Mouse (Mus musculus) frontal cortex, adult 2 months (tissue): ENCODE measurements around the gene Gpn2. TPM values are rescaled to one million over a fixed set of nuclear protein-coding genes. Genes with fewer than 3 reads are reported as not detected.

Source experiments
- DNase-seq, 2 experiments: peaks; one replicate each; pipeline ENCODE4 v3.0.0; 2022; ENCODE audit warnings: low spot score in 1 of 2; ENCODE audit errors: extremely low spot score in 1 of 2
- polyA plus RNA-seq: library from polyadenylated mRNA; depleted of rRNA; stranded (reverse); fragments of >200 nt; gene quantifications from 2 replicates; pipeline ENCODE4 v1.2.3, GENCODE M21; 2012; rRNA removed

Gene Gpn2
- polyA plus RNA-seq, result 18.9 and 22.4 TPM in 2 replicates

DNA sequence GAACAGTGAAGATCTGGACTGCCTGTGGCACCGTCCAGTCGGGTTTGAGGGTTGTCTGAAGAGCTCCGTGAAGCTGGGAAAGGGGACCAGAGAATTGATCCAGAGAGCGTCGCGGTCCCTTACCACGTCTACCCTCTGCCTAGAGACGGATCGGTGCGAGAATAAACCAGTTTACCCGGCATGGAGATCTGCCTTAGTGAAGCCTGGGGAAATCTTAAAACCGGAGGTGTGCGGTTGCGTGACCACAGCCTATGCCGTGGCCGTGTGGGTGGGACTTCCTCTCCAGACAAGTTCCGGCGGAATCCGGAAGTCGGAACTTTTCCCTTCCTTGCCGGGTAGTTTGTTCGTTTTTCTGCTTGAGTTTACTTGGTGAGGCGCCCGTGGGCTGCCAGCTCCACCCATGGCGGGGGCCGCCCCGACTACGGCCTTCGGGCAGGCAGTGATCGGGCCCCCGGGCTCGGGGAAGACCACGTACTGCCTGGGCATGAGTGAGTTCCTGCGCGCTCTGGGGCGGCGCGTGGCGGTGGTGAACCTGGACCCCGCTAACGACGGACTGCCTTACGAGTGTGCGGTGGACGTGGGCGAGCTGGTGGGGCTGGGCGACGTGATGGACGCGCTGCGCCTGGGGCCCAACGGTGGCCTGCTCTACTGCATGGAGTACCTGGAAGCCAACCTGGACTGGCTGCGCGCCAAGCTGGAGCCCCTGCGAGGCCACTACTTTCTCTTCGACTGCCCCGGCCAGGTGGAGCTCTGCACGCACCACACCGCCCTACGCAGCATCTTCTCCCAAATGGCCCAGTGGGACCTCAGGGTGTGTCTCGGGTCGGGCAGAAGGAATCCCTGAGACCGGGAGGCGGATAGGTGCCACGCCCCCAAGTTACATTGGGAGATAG, at the start of gene Gpn2:
Gene Gpn2 (plus strand): TSS at position 304 of the 893 bp plus-strand sequence.
- DNase-seq, result peak; percentile 64 to 89

DNA sequence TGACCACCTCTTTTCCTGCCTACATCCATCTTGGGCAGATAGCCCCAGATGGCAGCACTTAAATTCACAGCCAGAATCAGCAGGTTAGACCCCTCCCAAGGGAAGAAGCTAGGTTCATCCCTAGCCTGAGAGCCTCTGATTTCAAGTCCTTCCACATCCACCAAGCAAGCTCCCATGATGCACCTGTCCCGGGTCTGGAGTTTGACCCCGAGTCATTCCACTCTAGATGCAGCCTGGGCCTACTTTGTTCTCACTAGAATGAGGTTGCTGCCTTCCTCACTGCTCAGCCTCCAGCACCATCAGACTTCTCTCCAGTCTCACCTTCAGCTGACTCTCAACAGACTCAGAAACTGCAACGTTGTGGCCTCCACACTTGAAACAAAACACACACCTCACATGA, 48.1 kb upstream of the Gpn2 start:
- no peak for DNase-seq

GRCm38 (mm10) chr4:133536652-133537051, 47.5 kb upstream of the Gpn2 start:
- no peak for DNase-seq

DNA sequence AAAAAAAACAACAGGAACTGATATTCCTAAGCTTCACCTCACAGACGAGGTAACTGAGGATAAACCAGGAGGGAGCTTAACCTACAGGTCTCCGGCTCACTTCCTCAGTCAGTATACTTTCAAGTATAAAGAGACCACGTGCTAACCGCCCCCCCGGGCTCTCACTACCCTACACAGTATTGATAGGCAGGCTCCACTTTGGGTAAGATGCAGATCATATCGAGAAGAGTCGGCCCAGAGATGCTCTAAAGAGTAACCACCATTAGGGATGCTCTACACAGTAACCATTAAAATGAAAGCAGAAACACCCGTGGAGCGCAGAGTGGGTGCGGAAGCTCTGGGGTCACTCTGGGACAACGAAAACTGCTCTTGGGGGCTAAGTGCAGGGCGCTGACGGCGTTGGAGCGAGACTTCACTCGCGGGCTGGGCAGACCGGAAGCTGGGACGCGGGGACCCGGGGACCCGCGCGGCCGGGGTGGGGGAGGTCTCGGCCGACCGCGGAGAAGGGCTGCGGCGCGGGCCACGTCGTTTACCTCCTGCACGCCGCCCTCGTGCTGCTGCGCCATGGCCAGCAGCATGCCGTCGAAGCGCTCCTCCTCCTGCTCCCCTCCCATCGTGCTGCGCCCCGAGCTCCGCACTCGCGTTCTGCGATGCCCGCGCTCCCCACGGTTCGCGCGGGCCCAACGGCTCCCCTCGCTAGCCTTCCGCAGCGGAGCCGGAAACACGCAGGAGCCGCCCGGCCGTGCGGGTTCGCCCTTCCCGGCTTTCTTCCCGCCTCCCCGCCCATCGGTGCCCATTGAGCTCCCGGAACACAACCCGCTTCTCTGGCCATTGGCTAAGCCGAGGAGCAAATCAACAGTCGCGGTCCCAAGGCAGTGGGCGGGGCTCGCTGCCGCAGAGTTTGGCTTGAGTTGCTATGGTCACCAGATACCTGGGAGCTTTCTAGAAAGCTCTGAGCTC, 38.6 kb upstream of the Gpn2 start, which contains the start of gene Nudc:
Gene Nudc (minus strand): TSS at position 725 of the 960 bp plus-strand sequence.
- DNase-seq, result peak; percentile 93 to 97

GRCm38 (mm10) chr4:133552029-133552428, 32.1 kb upstream of the Gpn2 start:
- DNase-seq, result no peak

GRCm38 (mm10) chr4:133552768-133553447, 31.3 kb upstream of the Gpn2 start, which contains the start of gene Nr0b2:
Gene Nr0b2, plus strand, starts transcription at chr4:133553376.
- DNase-seq, result no peak

GRCm38 (mm10) chr4:133553448-133554330, 30.5 kb upstream of the Gpn2 start:
- no peak for DNase-seq

DNA sequence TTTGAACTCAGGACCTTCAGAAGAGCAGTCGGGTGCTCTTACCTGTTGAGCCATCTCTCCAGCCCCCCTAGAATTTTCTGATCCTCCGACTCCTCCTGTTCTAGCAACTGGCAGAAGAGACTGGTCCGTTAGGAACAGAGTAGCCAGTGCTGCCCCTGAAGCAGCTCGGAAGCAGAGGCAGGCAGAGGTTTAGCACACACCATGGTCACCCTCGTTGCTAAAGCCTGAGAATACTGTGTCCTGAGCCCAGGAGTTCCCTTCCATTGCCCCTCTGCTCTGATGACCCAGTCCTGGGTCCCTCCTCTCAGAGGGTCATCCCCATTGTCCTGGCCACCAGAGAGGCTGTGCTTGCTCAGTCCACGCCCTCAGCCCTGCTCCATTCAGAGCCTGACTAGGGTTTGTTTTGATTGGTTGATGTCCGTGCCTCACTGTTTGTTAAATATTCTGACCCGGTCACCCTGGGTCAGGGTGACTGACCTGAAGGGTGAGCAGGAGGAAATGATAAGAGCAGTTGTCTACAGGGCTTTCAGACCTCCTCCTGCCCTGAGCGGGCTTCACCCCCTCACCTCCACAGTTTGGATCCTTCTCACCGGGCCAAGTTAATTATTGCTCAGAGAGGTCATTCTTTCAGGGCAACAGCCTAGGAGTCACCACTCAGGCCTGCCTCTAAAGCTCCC, 27.0 kb upstream of the Gpn2 start:
- DNase-seq, result no peak

DNA sequence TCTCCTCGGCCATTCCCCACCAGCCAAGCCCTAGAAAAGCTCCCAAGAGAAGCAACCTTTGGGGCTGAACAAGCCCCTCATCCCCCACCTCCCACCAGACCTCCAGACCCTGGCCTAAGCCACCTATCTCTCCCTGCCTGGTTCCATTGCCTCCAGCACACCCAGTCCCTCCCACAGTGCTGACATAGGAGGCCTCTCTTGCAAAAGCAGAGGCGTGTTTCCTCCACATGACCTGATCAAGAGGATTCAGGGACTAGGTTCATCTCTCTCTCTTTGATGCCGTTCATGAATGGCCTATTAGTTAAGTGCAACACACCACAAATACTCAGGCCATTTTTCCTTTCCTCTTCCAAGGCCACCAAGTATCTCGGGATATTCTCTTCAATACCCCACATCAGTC, 24.3 kb upstream of the Gpn2 start:
- DNase-seq, result no peak

- DNase-seq, result no peak
Measured at GRCm38 (mm10) chr4:133561622-133562021, 22.5 kb upstream of the Gpn2 start.

DNA sequence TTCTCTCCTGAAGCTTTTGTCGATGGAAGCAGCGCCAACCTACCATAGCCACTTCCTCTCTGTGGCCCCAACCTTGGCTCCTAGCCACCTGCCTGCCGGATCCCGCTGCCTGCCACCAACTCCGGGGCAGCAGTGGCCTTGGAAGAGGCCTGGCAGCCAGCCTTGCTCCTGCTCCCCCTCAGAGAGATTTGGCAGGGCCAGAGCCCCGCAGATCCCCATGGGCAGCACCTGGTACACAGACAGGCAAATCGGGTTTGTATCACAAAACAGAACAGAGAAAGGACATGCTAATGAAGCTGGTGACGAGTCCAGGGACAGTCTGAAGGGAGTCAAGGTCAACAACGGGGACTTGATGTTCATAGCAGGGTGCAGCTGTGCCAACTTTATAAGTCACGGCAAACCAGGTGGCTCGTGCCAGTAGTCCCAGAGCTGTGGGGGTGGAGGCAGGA, 21.0 kb upstream of the Gpn2 start:
- DNase-seq, result no peak

DNA sequence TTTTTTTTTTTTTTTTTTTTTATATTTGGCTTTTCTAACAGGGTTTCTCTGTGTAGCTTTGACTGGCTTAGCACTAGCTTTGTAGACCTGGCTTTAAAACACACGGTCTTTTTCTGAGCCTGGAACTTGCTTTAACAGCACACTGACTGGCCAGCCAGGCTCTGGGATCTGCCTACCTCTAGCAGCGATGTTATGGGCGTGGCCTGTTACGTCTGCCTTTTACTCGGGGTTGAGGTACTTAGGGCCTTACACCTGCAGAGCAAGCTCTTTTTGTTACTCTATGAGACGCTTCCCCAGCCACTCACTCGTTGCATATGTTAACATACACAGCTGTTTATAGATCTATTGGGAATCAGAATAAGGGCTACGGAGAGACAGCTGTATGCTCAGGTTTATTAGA, 16.9 kb upstream of the Gpn2 start:
- DNase-seq, result no peak

DNA sequence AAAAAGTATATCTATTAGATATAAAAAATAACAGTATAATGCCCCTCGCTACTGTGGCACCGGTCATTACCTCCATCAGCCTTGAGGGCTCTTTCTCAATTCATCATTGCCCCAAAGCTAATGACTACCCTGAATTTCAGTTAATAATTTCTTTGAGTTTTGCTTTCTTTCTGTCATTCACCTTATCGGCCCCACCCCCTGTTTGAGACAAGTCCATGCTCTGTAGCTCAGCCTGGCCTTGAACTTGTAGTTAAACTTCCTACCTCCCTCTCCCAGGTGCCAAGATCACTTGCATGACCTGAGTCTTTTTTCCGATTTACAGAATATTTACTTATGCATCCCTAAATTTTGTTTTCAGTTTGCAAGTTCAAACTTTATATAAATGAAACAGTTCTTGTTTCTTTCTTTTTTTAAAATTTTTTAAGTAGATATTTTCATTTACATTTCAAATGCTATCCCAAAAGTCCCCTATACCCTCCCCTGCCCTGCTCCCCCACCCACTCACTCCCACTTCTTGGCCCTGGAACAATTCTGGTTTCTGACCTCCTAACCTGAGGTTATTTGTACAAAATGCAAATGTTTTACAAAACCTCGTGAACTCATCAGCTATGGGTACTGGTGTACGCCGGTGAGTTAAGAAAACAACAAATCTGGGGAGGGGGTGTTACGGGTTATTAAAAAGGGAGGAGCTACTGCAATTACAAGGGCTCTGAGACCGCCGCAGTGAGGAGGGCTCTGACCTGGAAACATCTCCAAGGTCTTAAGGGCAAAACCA, 14.7 kb upstream of the Gpn2 start:
- DNase-seq, result no peak

GRCm38 (mm10) chr4:133570066-133570466, 14.1 kb upstream of the Gpn2 start:
- DNase-seq, result no peak

GRCm38 (mm10) chr4:133574070-133574842, 9.9 kb upstream of the Gpn2 start, which contains the start of gene Gpatch3:
Gene Gpatch3, plus strand, starts transcription at chr4:133574745.
- peak; percentile 82 to 94 for DNase-seq

DNA sequence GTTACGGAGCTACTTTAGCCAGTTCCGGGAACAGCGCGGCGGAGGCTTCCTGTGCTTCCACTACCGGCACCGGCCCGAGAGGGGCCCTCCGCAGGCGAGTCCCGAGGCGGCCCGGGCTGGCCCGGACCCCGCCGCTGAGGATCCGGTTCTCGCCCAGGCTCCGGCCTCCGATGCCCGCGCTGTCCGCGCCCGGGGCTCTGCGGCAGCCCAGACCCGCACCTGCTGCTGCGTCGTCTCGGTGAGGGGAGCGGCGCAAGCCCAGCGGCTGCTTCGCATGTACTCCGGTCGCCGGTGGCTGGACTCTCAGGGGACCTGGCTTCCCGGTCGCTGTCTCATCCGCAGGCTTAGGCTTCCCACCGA, 9.3 kb upstream of the Gpn2 start:
- no peak for DNase-seq

DNA sequence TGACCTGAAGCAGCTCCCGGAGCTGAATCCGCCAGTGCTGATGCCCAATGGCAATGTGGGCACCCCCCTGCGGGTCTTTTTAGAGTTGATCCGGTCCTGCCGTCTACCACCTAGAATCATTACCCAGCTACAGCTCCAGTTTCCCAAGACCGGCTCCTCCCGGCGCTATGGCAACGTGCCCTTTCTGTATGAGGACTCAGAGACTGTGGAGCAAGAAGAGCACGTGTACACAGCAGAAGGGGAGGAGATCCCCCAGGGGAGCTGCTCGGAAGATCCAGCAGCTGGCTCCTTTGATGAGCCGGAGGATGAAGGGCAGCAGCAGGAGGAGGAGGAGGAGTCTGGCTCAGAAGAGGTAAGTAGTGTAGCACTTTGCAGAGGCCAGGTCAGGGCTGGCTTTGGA, 6.2 kb upstream of the Gpn2 start:
- DNase-seq, result no peak
